Mouse (Mus musculus): ENCODE measurements around the gene Cox8b.
"Not testable (repeated sequence)": the region's sequence is repeated elsewhere in the genome, so short reads cannot be mapped to it uniquely, and the experiment has no call there.

Gene Cox8b

GRCm38 (mm10) chr7:140912846-140913482 is 12.7 kb upstream of the Cox8b start:
- peak; percentile 56 for DNase-seq

- DNase-seq, result no peak
These were observed 12.0 kb upstream of the Cox8b start for GRCm38 (mm10) chr7:140912293-140912692.

- DNase-seq, result peak; percentile 89
These were observed 8.4 kb upstream of the Cox8b start for GRCm38 (mm10) chr7:140908634-140909107.

- DNase-seq, result no peak
These were observed 7.9 kb upstream of the Cox8b start for GRCm38 (mm10) chr7:140908181-140908580.

- no peak for DNase-seq
These were observed 7.5 kb upstream of the Cox8b start for GRCm38 (mm10) chr7:140907697-140908096.

- DNase-seq, result no peak
These were observed 6.9 kb upstream of the Cox8b start for GRCm38 (mm10) chr7:140907131-140907530.

- peak; percentile 61 for DNase-seq
These were observed 5.4 kb upstream of the Cox8b start for GRCm38 (mm10) chr7:140905642-140906081.

- DNase-seq, result peak; percentile 90
These were observed 3.0 kb upstream of the Cox8b start for GRCm38 (mm10) chr7:140903212-140903611.

- DNase-seq, result peak; percentile 37
These were observed 2.0 kb upstream of the Cox8b start for GRCm38 (mm10) chr7:140902036-140902875.

GRCm38 (mm10) chr7:140899121-140899520 is 1.1 kb downstream of the Cox8b start:
- DNase-seq, result no peak

- DNase-seq, result no peak
These were observed 2.4 kb downstream of the Cox8b start for GRCm38 (mm10) chr7:140897863-140898262.

- no peak for DNase-seq
These were observed 5.6 kb downstream of the Cox8b start for GRCm38 (mm10) chr7:140894611-140895010.

GRCm38 (mm10) chr7:140894031-140894430 is 6.2 kb downstream of the Cox8b start:
- no peak for DNase-seq

- DNase-seq, result not testable (repeated sequence)
These were observed 9.6 kb downstream of the Cox8b start for GRCm38 (mm10) chr7:140890636-140891035.

- no peak for DNase-seq
These were observed 17.8 kb downstream of the Cox8b start for GRCm38 (mm10) chr7:140882469-140882803.

- DNase-seq, result peak; percentile 95
These were observed 18.4 kb downstream of the Cox8b start, which contains the start of the genes Psmd13 and Sirt3 for GRCm38 (mm10) chr7:140881696-140882468. TSS of gene Psmd13 (plus strand) at chr7:140881968. TSS of gene Sirt3 (minus strand) at chr7:140882309.

GRCm38 (mm10) chr7:140880865-140881515 is 19.3 kb downstream of the Cox8b start:
- no peak for DNase-seq

- DNase-seq, result peak; percentile 54
These were observed 19.8 kb downstream of the Cox8b start for GRCm38 (mm10) chr7:140880419-140880818.

GRCm38 (mm10) chr7:140879355-140879754 is 20.9 kb downstream of the Cox8b start:
- no peak for DNase-seq

GRCm38 (mm10) chr7:140877364-140877763 is 22.9 kb downstream of the Cox8b start:
- no peak for DNase-seq

GRCm38 (mm10) chr7:140874224-140874623 is 26.0 kb downstream of the Cox8b start:
- DNase-seq, result no peak

- no peak for DNase-seq
These were observed 35.5 kb downstream of the Cox8b start for GRCm38 (mm10) chr7:140864761-140865160.

- DNase-seq, result no peak
These were observed 39.5 kb downstream of the Cox8b start for GRCm38 (mm10) chr7:140860728-140861127.

Measured in kidney, adult 18-20 months (tissue).